Mouse (Mus musculus) midbrain, embryonic 16.5 days (tissue): Measurements from ENCODE around the gene Hspb7. TPM values are rescaled to one million over a fixed set of nuclear protein-coding genes. Genes with fewer than 3 reads are reported as not detected.

Source experiments
- ATAC-seq: fragments of 200-750 bp; cut with Nextera tagmentation; 2 replicates; pipeline ENCODE4 v1.8.0; 2017; ENCODE audit warnings: moderate TSS enrichment
- H3K27ac ChIP-seq: fragments of 300-500 bp; sonication (generic); 2 replicates; pipeline ENCODE4 v1.5.1; 2014; ENCODE audit warnings: mild to moderate bottlenecking, low read length, mixed read lengths
- H3K27me3 ChIP-seq: fragments of 300-500 bp; sonication (generic); 2 replicates; pipeline ENCODE4 v1.6.1; 2014; ENCODE audit warnings: low read depth, low read length, mixed read lengths; ENCODE audit not compliant: control insufficient read depth, insufficient read depth
- H3K36me3 ChIP-seq: fragments of 300-500 bp; sonication (generic); 2 replicates; pipeline ENCODE4 v1.6.1; 2014; ENCODE audit warnings: mild to moderate bottlenecking, low read length, moderate library complexity, mixed read lengths; ENCODE audit not compliant: control insufficient read depth, insufficient read depth
- H3K4me1 ChIP-seq: fragments of 300-500 bp; sonication (generic); 2 replicates; pipeline ENCODE4 v1.6.1; 2014; ENCODE audit warnings: mild to moderate bottlenecking, low read length, mixed read lengths; ENCODE audit not compliant: control insufficient read depth, insufficient read depth
- H3K4me2 ChIP-seq: fragments of 300-500 bp; sonication (generic); 2 replicates; pipeline ENCODE4 v1.6.1; 2014; ENCODE audit warnings: mild to moderate bottlenecking, low read length, mixed read lengths
- H3K4me3 ChIP-seq: fragments of 300-500 bp; sonication (generic); 2 replicates; pipeline ENCODE4 v1.5.1; 2014; ENCODE audit warnings: low read depth, mild to moderate bottlenecking, low read length, moderate library complexity, mixed read lengths
- H3K9ac ChIP-seq: fragments of 300-500 bp; sonication (generic); 2 replicates; pipeline ENCODE4 v1.6.1; 2014; ENCODE audit warnings: low read depth, low read length, mixed read lengths
- H3K9me3 ChIP-seq: fragments of 300-500 bp; sonication (generic); replicated peaks from 2 replicates; pipeline ENCODE4 v1.6.1; 2014; ENCODE audit warnings: mild to moderate bottlenecking, low read length, mixed read lengths; ENCODE audit not compliant: control insufficient read depth, poor library complexity, severe bottlenecking
- WGBS: fragments of 180-500 bp; shearing (Covaris S2); extraction: QIAGEN DNeasy Blood & Tissue Kit; methylation state at CpG from one replicate; pipeline ENCODE4 v1.1.7; 2014; 5-methylcytosine and 5-hydroxymethylcytosine counted together
- polyA plus RNA-seq: library from polyadenylated mRNA; unstranded; fragments of >200 nt; fragmentation: Nextera tagmentation; extraction: Ambion mirVana; gene quantifications from 2 replicates; pipeline ENCODE4 v1.2.1, GENCODE M21; 2015

Hspb7 gene
- polyA plus RNA-seq, 1 experiment from 2014 or later: not detected

GRCm38 (mm10) chr4:141446211-141446610 lies 25.6 kb downstream of the Hspb7 start:
- Histone ChIP-seq H3K27ac (no peak overlapping the region), H3K27me3 (no peaks in the 10 kb centered on the region), H3K9me3 (no peaks in the 10 kb centered on the region), H3K36me3 (peaks cover 16% of the 10 kb centered on the region), H3K9ac (no peak overlapping the region), H3K4me2 (no peak overlapping the region), H3K4me3 (no peak overlapping the region), H3K4me1 (peaks cover 16% of the 10 kb centered on the region)
- WGBS: 77% methylated on average over 7 of the region's 7 CpGs
- ATAC-seq: no peak

GRCm38 (mm10) chr4:141451251-141451650 lies 30.7 kb downstream of the Hspb7 start:
- Histone ChIP-seq H3K4me2 (no peak overlapping the region), H3K9me3 (no peaks in the 10 kb centered on the region), H3K4me1 (no peaks in the 10 kb centered on the region; the same call in 1 of the 2 replicates), H3K27ac (no peak overlapping the region), H3K9ac (no peak overlapping the region), H3K4me3 (no peak overlapping the region), H3K27me3 (no peaks in the 10 kb centered on the region), H3K36me3 (peaks cover 21% of the 10 kb centered on the region)
- 88% methylated on average over 2 of the region's 2 CpGs for WGBS
- ATAC-seq: no peak

GRCm38 (mm10) chr4:141451916-141452450 lies 31.4 kb downstream of the Hspb7 start:
- 94% methylated on average over 9 of the region's 9 CpGs for WGBS
- no peak for ATAC-seq
- peaks cover 21% of the 10 kb centered on the region for H3K36me3 ChIP-seq

GRCm38 (mm10) chr4:141454581-141455350 lies 34.2 kb downstream of the Hspb7 start:
- no peak for ATAC-seq
- 84% methylated on average over 14 of the region's 14 CpGs for WGBS
- H3K4me2 ChIP-seq: no peak overlapping the region
- H3K4me3 ChIP-seq: no peak overlapping the region
- H3K4me1 ChIP-seq: no peaks in the 10 kb centered on the region; the same call in 1 of the 2 replicates
- H3K36me3 ChIP-seq: 0 out of 2 replicates have a peak, but pooled peaks cover 5% of the 10 kb centered on the region
- H3K27ac ChIP-seq: no peak overlapping the region
- no peaks in the 10 kb centered on the region for H3K9me3 ChIP-seq
- H3K9ac ChIP-seq: no peak overlapping the region
- H3K27me3 ChIP-seq: no peaks in the 10 kb centered on the region

More at GRCm38 (mm10) chr4:141451916-141452450, 31.4 kb downstream of the Hspb7 start:
- H3K27me3 ChIP-seq: no peaks in the 10 kb centered on the region
- H3K4me1 ChIP-seq: no peaks in the 10 kb centered on the region
- H3K4me2 ChIP-seq: no peak overlapping the region
- no peak overlapping the region for H3K4me3 ChIP-seq
- H3K9ac ChIP-seq: no peak overlapping the region
- no peak overlapping the region for H3K27ac ChIP-seq
- no peaks in the 10 kb centered on the region for H3K9me3 ChIP-seq

- no peak overlapping the region for H3K9ac ChIP-seq
- H3K27ac ChIP-seq: no peak overlapping the region
- no peak overlapping the region for H3K4me3 ChIP-seq
- 0 out of 2 replicates have a peak, but pooled peaks cover 5% of the 10 kb centered on the region for H3K36me3 ChIP-seq
- H3K4me1 ChIP-seq: no peaks in the 10 kb centered on the region; the same call in 1 of the 2 replicates
- no peaks in the 10 kb centered on the region for H3K9me3 ChIP-seq
- H3K4me2 ChIP-seq: no peak overlapping the region
- no peaks in the 10 kb centered on the region for H3K27me3 ChIP-seq
- no peak for ATAC-seq
- 78% methylated on average over 4 of the region's 4 CpGs for WGBS
Measured at GRCm38 (mm10) chr4:141455526-141455925, 34.9 kb downstream of the Hspb7 start.

- Histone ChIP-seq H3K27me3 (no peaks in the 10 kb centered on the region), H3K4me2 (no peak overlapping the region), H3K27ac (no peak overlapping the region), H3K9ac (no peak overlapping the region), H3K9me3 (no peaks in the 10 kb centered on the region), H3K4me1 (no peaks in the 10 kb centered on the region; the same call in 1 of the 2 replicates), H3K4me3 (no peak overlapping the region), H3K36me3 (0 out of 2 replicates have a peak, but pooled peaks cover 5% of the 10 kb centered on the region)
- ATAC-seq: no peak
- 94% methylated on average over 14 of the region's 14 CpGs for WGBS
Measured at GRCm38 (mm10) chr4:141456193-141456938, 35.8 kb downstream of the Hspb7 start.

GRCm38 (mm10) chr4:141458236-141458635 lies 37.7 kb downstream of the Hspb7 start:
- 0 out of 2 replicates have a peak overlapping the region, but pooled peaks have one; percentile 20 for H3K9ac ChIP-seq
- H3K4me2 ChIP-seq: no peak overlapping the region
- H3K27ac ChIP-seq: no peak overlapping the region
- WGBS: 12% methylated on average over 7 of the region's 7 CpGs
- H3K27me3 ChIP-seq: no peaks in the 10 kb centered on the region
- peaks cover 10% of the 10 kb centered on the region; the same call in 1 of the 2 replicates for H3K36me3 ChIP-seq
- no peaks in the 10 kb centered on the region; the same call in 1 of the 2 replicates for H3K4me1 ChIP-seq
- H3K4me3 ChIP-seq: no peak overlapping the region
- H3K9me3 ChIP-seq: no peaks in the 10 kb centered on the region
- ATAC-seq: no peak

- H3K9me3 ChIP-seq: no peaks in the 10 kb centered on the region
- H3K27ac ChIP-seq: no peak overlapping the region
- H3K4me2 ChIP-seq: no peak overlapping the region
- H3K36me3 ChIP-seq: peaks cover 14% of the 10 kb centered on the region; the same call in 1 of the 2 replicates
- H3K27me3 ChIP-seq: no peaks in the 10 kb centered on the region
- WGBS: 57% methylated on average over 3 of the region's 3 CpGs
- H3K4me1 ChIP-seq: no peaks in the 10 kb centered on the region; the same call in 1 of the 2 replicates
- no peak overlapping the region for H3K9ac ChIP-seq
- no peak overlapping the region for H3K4me3 ChIP-seq
- no peak for ATAC-seq
Measured at GRCm38 (mm10) chr4:141458888-141459287, 38.3 kb downstream of the Hspb7 start.
